Mouse (Mus musculus): ENCODE measurements around the gene 5031410I06Rik. TPM values are rescaled to one million over a fixed set of nuclear protein-coding genes. Genes with fewer than 3 reads are reported as not detected.
"Not testable (repeated sequence)": the region's sequence is repeated elsewhere in the genome, so short reads cannot be mapped to it uniquely, and the experiment has no call there.

5031410I06Rik gene
- total RNA-seq (2021), result not detected
- long read RNA-seq, experiment 1, result 0 reads
- long read RNA-seq, experiment 2, result 0 reads

DNA sequence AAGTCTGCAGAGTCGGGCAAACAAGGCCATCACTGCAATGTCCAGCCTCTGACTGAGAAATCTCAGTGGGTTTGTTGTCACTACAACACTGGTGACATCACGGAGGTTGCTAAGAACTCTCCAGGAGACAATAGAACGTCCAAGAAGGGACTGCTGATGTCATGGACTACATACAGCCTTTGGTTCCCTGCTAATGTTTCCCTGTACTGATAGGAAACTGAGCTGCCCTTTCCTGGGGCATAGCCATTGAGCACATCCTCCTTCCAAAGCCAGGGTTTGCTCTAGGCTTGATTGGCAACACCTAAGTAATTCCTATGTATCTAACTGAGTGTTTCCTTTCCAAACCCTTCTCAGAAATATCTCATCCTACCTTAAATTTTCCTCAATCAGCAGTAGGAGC lies at the start of gene 5031410I06Rik:
Gene 5031410I06Rik (minus strand): TSS at position 101 of the 400 bp plus-strand sequence.
- intact Hi-C loops (cut with DNase I); DNase-seq: not testable (repeated sequence)

DNA sequence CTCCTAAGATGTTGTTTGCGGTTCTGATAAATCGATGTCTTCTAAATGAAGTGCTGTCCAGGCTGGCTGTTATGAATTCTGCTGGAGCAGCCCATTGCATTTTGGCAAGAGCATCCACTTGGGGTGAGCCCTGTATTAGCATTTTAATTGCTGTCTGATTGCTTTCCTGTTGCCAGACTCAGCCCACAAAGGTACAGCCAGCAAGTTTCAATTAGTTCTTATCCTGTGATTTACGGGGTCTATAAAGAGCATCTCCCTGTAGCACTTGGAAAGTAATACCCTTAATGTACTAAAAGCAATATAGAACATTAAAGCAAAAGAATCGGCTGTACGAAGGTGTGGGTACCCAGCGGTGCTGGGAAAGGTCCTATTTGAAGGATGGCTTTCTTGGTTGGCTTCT lies 37.7 kb upstream of the 5031410I06Rik start:
- no peak for DNase-seq
- intact Hi-C loops (cut with DNase I), result no loop called here

DNA sequence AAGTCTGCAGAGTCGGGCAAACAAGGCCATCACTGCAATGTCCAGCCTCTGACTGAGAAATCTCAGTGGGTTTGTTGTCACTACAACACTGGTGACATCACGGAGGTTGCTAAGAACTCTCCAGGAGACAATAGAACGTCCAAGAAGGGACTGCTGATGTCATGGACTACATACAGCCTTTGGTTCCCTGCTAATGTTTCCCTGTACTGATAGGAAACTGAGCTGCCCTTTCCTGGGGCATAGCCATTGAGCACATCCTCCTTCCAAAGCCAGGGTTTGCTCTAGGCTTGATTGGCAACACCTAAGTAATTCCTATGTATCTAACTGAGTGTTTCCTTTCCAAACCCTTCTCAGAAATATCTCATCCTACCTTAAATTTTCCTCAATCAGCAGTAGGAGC lies 16.2 kb upstream of the 5031410I06Rik start, which contains the start of gene Gm10220:
Gene Gm10220 (minus strand): TSS at position 101 of the 400 bp plus-strand sequence.
- intact Hi-C loops (cut with DNase I); DNase-seq: not testable (repeated sequence)

DNA sequence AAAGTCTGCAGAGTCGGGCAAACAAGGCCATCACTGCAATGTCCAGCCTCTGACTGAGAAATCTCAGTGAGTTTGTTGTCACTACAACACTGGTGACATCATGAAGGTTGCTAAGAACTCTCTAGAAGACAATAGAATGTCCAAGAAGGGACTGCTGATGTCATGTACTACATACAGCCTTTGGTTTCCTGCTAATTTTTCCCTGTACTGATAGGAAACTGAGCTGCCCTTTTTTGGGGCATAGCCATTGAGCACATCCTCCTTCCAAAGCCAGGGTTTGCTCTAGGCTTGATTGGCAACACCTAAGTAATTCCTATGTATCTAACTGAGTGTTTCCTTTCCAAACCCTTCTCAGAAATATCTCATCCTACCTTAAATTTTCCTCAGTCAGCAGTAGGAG lies 16.0 kb downstream of the 5031410I06Rik start, which contains the start of gene Gm10471:
Gene Gm10471 (minus strand): TSS at position 101 of the 400 bp plus-strand sequence.
- intact Hi-C loops (cut with DNase I); DNase-seq: not testable (repeated sequence)

DNA sequence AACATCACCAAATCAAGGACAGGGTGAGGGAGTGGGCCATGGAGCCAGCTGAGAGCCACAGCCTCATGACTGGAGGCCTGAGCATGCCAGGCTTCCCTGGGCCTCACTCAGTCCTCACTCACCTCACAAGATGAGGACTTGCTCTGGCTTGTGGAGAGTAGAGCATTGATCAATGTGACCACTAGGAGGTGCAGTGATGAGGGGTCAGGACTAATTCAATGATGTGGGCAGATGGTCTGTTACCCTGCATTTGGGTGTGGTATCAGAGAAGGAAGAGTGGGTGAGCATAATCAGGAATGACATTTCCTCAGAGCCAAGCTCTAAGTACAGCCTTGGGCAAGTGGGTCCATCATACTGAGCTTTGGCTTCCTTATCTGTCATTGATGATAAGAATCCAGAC lies 26.1 kb downstream of the 5031410I06Rik start:
- DNase-seq; intact Hi-C loops (cut with DNase I): not testable (repeated sequence)

DNA sequence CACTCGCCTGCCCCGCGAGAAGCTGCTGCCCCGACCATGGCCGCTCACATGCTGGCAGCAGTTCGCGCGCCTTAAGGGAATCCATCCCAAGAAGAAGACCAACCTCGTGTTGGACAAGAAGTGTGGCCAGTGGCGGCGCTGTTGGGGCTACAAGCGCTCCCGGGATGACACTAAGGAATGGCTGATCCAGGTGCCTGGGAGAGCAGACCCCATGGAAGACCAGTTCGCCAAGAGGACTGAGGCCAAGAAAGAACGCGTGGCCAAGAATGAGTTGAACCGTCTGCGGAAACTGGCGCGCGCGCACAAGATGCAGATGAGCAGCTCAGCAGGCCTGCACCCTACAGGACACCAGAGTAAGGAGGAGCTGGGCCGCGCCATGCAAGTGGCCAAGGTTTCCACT lies 34.4 kb downstream of the 5031410I06Rik start:
- intact Hi-C loops (cut with DNase I), result no loop called here
- DNase-seq, result no peak

DNA sequence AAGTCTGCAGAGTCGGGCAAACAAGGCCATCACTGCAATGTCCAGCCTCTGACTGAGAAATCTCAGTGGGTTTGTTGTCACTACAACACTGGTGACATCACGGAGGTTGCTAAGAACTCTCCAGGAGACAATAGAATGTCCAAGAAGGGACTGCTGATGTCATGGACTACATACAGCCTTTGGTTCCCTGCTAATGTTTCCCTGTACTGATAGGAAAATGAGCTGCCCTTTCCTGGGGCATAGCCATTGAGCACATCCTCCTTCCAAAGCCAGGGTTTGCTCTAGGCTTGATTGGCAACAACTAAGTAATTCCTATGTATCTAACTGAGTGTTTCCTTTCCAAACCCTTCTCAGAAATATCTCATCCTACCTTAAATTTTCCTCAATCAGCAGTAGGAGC lies 46.7 kb downstream of the 5031410I06Rik start, which contains the start of gene Gm7347:
Gene Gm7347 (minus strand): TSS at position 101 of the 400 bp plus-strand sequence.
- intact Hi-C loops (cut with DNase I); DNase-seq: not testable (repeated sequence)

Other genes starting within 250 kb of the 5031410I06Rik start
- gene Gm21663, start 163.0 kb downstream of the 5031410I06Rik start, total RNA-seq (2021), result not detected
- not detected for gene Gm21671, start 150.9 kb downstream of the 5031410I06Rik start, total RNA-seq (2021)
- not detected for gene Gm21680, start 132.7 kb downstream of the 5031410I06Rik start, total RNA-seq (2021)
- not detected for gene Gm21698, start 116.7 kb downstream of the 5031410I06Rik start, total RNA-seq (2021)
- not detected for gene Gm1979, start 100.6 kb downstream of the 5031410I06Rik start, total RNA-seq (2021)
- gene Gm5862, start 82.4 kb downstream of the 5031410I06Rik start, total RNA-seq (2021), result not detected
- not detected for gene Speer4a, start 65.8 kb downstream of the 5031410I06Rik start, total RNA-seq (2021)
- gene Gm7347, start 46.8 kb downstream of the 5031410I06Rik start, total RNA-seq (2021), result not detected
- not detected for gene Gm10471, start 16.1 kb downstream of the 5031410I06Rik start, total RNA-seq (2021)
- not detected for gene Gm10220, start 16.1 kb upstream of the 5031410I06Rik start, total RNA-seq (2021)
- gene Gm7361, start 152.3 kb upstream of the 5031410I06Rik start, total RNA-seq (2021), result not detected